Mouse (Mus musculus) liver, adult 2 months (tissue): ENCODE results near the gene Rps6ka4.

ENCODE experiments used
- CTCF ChIP-seq: fragments of 200-500 bp; IDR thresholded peaks from 2 replicates; pipeline ENCODE4 v1.5.1; 2011; ENCODE audit warnings: low read depth, low read length, control low read depth
- POLR2A ChIP-seq: fragments of 200-500 bp; IDR thresholded peaks from 2 replicates; pipeline ENCODE4 v1.6.1; 2011; ENCODE audit warnings: low read length, control low read depth; ENCODE audit not compliant: insufficient read depth; ENCODE audit errors: extremely low read depth

DNA sequence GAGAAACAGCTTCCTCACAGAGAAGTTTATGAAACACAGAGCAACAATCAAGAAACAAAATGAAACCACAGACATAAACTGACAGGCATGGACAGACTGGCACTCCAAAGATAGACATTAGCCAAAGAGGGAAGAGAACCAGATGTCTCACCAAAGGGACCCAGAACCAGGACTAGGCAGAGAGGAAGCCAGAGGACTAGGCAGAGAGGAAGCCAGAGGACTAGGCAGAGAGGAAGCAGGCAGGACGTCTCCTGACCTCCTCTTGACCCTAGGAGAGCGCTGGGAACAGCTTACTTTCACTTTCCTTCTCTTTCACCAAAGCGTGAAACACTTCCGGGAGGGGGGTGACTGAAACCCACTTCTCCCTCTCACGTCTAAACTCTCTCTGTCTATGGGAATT is 28.9 kb upstream of the Rps6ka4 start:
- no peak for TF ChIP-seq CTCF
- TF ChIP-seq POLR2A, result no peak
